Mouse (Mus musculus) heart, adult 11 months (tissue): ENCODE measurements around the gene Vmn2r26.
"Not testable (repeated sequence)": the region's sequence is repeated elsewhere in the genome, so short reads cannot be mapped to it uniquely, and the experiment has no call there.

Experiments
- DNase-seq: peaks from one replicate; pipeline ENCODE4 v3.0.0; 2022

Vmn2r26 gene

DNA sequence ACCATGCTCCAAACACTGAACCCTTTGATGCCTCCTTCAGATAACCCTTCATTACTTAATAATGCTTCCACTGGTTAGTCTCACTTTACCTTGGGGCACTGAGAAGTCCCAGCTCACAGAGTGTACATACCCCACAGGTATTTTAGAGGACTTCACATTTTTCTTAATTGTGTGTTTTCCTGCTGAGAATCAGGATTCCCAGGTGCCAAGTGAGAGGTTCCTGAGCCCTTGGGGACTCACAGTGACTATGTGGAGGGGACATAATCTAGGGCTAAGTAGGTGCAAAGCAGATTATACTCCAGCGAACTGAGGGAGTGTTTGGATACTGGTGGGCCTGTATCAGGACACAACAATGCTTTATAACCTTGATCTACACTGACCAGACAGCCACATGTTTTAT, at the start of gene Vmn2r26:
Gene Vmn2r26 (plus strand): TSS at position 301 of the 400 bp plus-strand sequence.
- not testable (repeated sequence) for DNase-seq

DNA sequence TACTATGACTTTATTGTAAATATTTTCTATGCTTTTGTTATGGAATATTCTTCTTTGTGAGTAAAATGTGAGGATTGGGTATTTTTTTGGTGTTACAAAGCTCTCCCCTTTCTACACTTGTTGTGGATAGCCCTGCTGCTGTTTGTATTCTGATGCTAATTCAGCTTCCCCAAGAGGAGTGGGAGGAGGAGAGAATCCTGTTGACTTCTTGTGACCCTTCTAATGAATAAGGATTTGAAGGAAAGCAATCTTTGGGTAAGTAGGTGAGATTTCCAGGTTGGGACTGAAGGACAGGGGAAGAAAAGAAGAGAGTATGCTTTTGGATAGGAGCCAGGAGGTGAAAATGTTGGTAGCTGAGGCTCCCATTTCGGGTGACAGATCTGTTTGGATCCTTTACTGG, 3.5 kb upstream of the Vmn2r26 start:
- DNase-seq: no peak

DNA sequence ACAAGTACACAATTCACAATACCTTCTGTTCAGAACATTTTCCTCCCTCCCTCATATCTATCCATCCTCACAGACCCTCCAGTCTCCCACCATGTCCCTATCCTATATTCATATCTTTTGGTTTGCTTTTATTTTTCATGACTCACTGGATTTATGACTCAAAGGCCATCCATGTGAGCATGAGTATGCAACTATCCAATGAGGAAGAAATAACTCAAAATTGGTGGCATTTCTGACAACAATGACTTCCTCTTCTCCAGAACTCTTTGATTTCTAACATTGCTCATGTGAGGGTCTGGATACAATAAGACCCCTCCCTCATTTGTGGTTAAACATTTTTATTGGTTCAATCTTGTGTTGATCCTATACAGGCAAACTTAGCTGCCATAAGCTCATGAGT, 24.0 kb downstream of the Vmn2r26 start:
- DNase-seq: no peak

DNA sequence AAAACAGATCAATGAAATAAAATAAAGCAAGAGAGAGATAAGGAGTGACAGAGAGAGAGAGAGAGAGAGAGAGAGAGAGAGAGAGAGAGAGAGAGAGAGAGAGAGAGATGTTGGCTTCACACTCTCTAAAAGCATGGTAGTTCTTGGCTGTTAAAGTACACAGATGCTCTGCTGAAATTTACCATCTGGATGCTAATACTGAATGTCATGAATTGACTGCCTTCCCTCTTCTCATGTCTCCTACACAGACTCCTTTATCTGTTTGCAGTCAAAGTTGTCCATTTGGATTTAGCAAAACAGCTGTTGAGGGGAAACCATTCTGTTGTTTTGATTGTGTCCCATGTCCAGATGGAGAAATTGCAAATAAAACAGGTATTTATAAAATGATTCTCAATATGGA, 29.2 kb downstream of the Vmn2r26 start:
- not testable (repeated sequence) for DNase-seq

DNA sequence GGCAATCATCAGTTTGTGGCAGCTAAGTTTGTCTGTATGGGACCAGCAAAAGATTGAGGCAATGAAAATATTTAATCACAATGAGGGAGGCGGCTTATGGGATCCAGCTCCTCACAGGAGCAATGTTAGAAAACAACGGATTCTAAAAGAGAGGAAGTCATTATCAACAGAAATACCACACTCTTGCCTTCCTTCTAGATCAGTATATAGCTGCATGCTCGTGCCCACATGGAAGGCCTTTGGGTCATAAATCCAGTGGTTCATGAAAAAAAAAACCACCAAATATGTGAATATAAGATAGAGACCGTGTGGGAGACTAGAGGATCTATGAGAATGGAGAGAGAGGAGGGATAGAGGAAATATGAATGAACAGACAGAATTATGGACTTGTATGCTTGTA, 78.0 kb downstream of the Vmn2r26 start:
- DNase-seq: no peak
